Mouse (Mus musculus) limb, embryonic 11.5 days (tissue): Measurements from ENCODE around the gene Caly. TPM values are rescaled to one million over a fixed set of nuclear protein-coding genes. Genes with fewer than 3 reads are reported as not detected.

Experiments
- ATAC-seq: fragments of 200-750 bp; cut with Nextera tagmentation; 2 replicates; pipeline ENCODE4 v1.8.0; 2017; ENCODE audit warnings: low read depth; ENCODE audit not compliant: insufficient number of reproducible peaks, low FRiP score, low TSS enrichment
- DNase-seq: peaks from one replicate; pipeline ENCODE4 v3.0.0-alpha.2; 2015; ENCODE audit warnings: low spot score
- H3K27ac ChIP-seq: fragments of 300-500 bp; sonication (generic); replicated peaks from 2 replicates; pipeline ENCODE4 v1.5.1; 2014; ENCODE audit warnings: low read depth, mild to moderate bottlenecking, low read length
- H3K27me3 ChIP-seq: fragments of 300-500 bp; sonication (generic); 2 replicates; pipeline ENCODE4 v1.6.1; 2014; ENCODE audit warnings: mild to moderate bottlenecking, low read length, mixed read lengths; ENCODE audit not compliant: control insufficient read depth, insufficient read depth
- H3K36me3 ChIP-seq: fragments of 300-500 bp; sonication (generic); 2 replicates; pipeline ENCODE4 v1.6.1; 2014; ENCODE audit warnings: mild to moderate bottlenecking, low read length, moderate library complexity, mixed read lengths; ENCODE audit not compliant: control insufficient read depth, insufficient read depth
- H3K4me1 ChIP-seq: fragments of 300-500 bp; sonication (generic); 2 replicates; pipeline ENCODE4 v1.6.1; 2014; ENCODE audit warnings: low read length, mixed read lengths; ENCODE audit not compliant: control insufficient read depth, insufficient read depth
- H3K4me2 ChIP-seq: fragments of 300-500 bp; sonication (generic); 2 replicates; pipeline ENCODE4 v1.6.1; 2014; ENCODE audit warnings: low read depth, mild to moderate bottlenecking, moderate library complexity; ENCODE audit not compliant: severe bottlenecking
- H3K4me3 ChIP-seq: fragments of 300-500 bp; sonication (generic); 2 replicates; pipeline ENCODE4 v1.5.1; 2014; ENCODE audit warnings: low read depth, low read length
- H3K9ac ChIP-seq: fragments of 300-500 bp; sonication (generic); 2 replicates; pipeline ENCODE4 v1.6.1; 2014; ENCODE audit warnings: mild to moderate bottlenecking, low read length
- H3K9me3 ChIP-seq: fragments of 300-500 bp; sonication (generic); 2 replicates; pipeline ENCODE4 v1.6.1; 2016; ENCODE audit warnings: low read length; ENCODE audit not compliant: control insufficient read depth
- whole genome bisulfite sequencing: fragments of 180-500 bp; shearing (Covaris S2); extraction: QIAGEN DNeasy Blood & Tissue Kit; methylation state at CpG from one replicate; pipeline ENCODE4 v1.1.7; 2014; 5-methylcytosine and 5-hydroxymethylcytosine counted together
- polyA plus RNA-seq: library from polyadenylated mRNA; unstranded; fragments of >200 nt; fragmentation: Nextera tagmentation; extraction: Ambion mirVana; gene quantifications from 2 replicates; pipeline ENCODE4 v1.2.1, GENCODE M21; 2014

Gene Caly
- polyA plus RNA-seq, 1 experiment from 2014 or later = 2.0 TPM

- peaks cover 9% of the 10 kb centered on the region; the same call in 1 of the 2 replicates for H3K4me1 ChIP-seq
- peaks cover 31% of the 10 kb centered on the region for H3K27me3 ChIP-seq
- ATAC-seq (no peak), DNase-seq (peak; percentile 86)
- no peaks in the 10 kb centered on the region for H3K36me3 ChIP-seq
- H3K9ac ChIP-seq = no peak overlapping the region
- no peak overlapping the region for H3K4me3 ChIP-seq
- H3K27ac ChIP-seq = no peak overlapping the region
- 7% methylated on average over 5 of the region's 5 CpGs for WGBS
- H3K4me2 ChIP-seq = no peak overlapping the region
- no peaks in the 10 kb centered on the region for H3K9me3 ChIP-seq
These were observed 3.6 kb downstream of the Caly start for GRCm38 (mm10) chr7:140078711-140079110.

GRCm38 (mm10) chr7:140077698-140078097 lies 4.7 kb downstream of the Caly start:
- DNase-seq = no peak
- peaks cover 28% of the 10 kb centered on the region for H3K27me3 ChIP-seq
- peaks cover 9% of the 10 kb centered on the region; the same call in 1 of the 2 replicates for H3K4me1 ChIP-seq
- no peak overlapping the region for H3K4me2 ChIP-seq
- H3K27ac ChIP-seq = no peak overlapping the region
- no peak for ATAC-seq
- H3K36me3 ChIP-seq = no peaks in the 10 kb centered on the region
- no peak overlapping the region for H3K4me3 ChIP-seq
- WGBS = 81% methylated on average over 6 of the region's 6 CpGs
- no peak overlapping the region for H3K9ac ChIP-seq
- no peaks in the 10 kb centered on the region for H3K9me3 ChIP-seq

- Histone ChIP-seq H3K27ac (no peak overlapping the region), H3K9ac (peak overlapping the region; percentile 49; the same call in 1 of the 2 replicates), H3K36me3 (no peaks in the 10 kb centered on the region), H3K27me3 (no peaks in the 10 kb centered on the region), H3K4me3 (peak overlapping the region; percentile 20), H3K9me3 (no peaks in the 10 kb centered on the region), H3K4me1 (no peaks in the 10 kb centered on the region), H3K4me2 (peak overlapping the region; percentile 50)
- no peak for ATAC-seq
- peak; percentile 40 for DNase-seq
- 32% methylated on average over 39 of the region's 39 CpGs for WGBS
These were observed 12.2 kb downstream of the Caly start for GRCm38 (mm10) chr7:140070042-140070711.

GRCm38 (mm10) chr7:140067397-140067796 lies 15.0 kb downstream of the Caly start:
- 63% methylated on average over 6 of the region's 6 CpGs for WGBS

GRCm38 (mm10) chr7:140063092-140063491 lies 19.3 kb downstream of the Caly start:
- H3K27ac ChIP-seq = no peak overlapping the region
- DNase-seq (peak; percentile 80), ATAC-seq (no peak)
- H3K27me3 ChIP-seq = peaks cover 47% of the 10 kb centered on the region
- no peak overlapping the region for H3K4me2 ChIP-seq
- peaks cover 5% of the 10 kb centered on the region for H3K4me1 ChIP-seq
- no peak overlapping the region for H3K4me3 ChIP-seq
- no peaks in the 10 kb centered on the region for H3K36me3 ChIP-seq
- H3K9me3 ChIP-seq = no peaks in the 10 kb centered on the region
- 22% methylated on average over 7 of the region's 7 CpGs for WGBS
- no peak overlapping the region for H3K9ac ChIP-seq

More at GRCm38 (mm10) chr7:140067397-140067796, 15.0 kb downstream of the Caly start:
- H3K4me2 ChIP-seq = no peak overlapping the region
- no peak overlapping the region for H3K4me3 ChIP-seq
- DNase-seq = no peak
- no peaks in the 10 kb centered on the region for H3K9me3 ChIP-seq
- no peaks in the 10 kb centered on the region for H3K36me3 ChIP-seq
- H3K27me3 ChIP-seq = peaks cover 9% of the 10 kb centered on the region; the same call in 1 of the 2 replicates
- H3K27ac ChIP-seq = no peak overlapping the region
- no peak for ATAC-seq
- H3K9ac ChIP-seq = no peak overlapping the region
- no peaks in the 10 kb centered on the region for H3K4me1 ChIP-seq

- Histone ChIP-seq H3K4me1 (peaks cover 5% of the 10 kb centered on the region), H3K9me3 (no peaks in the 10 kb centered on the region), H3K27me3 (peaks cover 54% of the 10 kb centered on the region), H3K4me2 (no peak overlapping the region), H3K4me3 (no peak overlapping the region), H3K27ac (no peak overlapping the region), H3K9ac (no peak overlapping the region), H3K36me3 (no peaks in the 10 kb centered on the region)
- WGBS = 18% methylated on average over 11 of the region's 11 CpGs
- DNase-seq (peak; percentile 40), ATAC-seq (no peak)
These were observed 20.0 kb downstream of the Caly start for GRCm38 (mm10) chr7:140062307-140062706.

GRCm38 (mm10) chr7:140061832-140062130 lies 20.6 kb downstream of the Caly start:
- Histone ChIP-seq H3K9ac (no peak overlapping the region), H3K27me3 (peaks cover 58% of the 10 kb centered on the region), H3K4me2 (peak overlapping the region; percentile 83), H3K9me3 (no peaks in the 10 kb centered on the region), H3K4me1 (peaks cover 5% of the 10 kb centered on the region), H3K4me3 (peak overlapping the region; percentile 34; the same call in 1 of the 2 replicates), H3K27ac (no peak overlapping the region), H3K36me3 (no peaks in the 10 kb centered on the region)
- DNase-seq (no peak), ATAC-seq (no peak)
- 5% methylated on average over 6 of the region's 6 CpGs for WGBS

- H3K4me3 ChIP-seq = peak overlapping the region; percentile 34
- DNase-seq (peak; percentile 70), ATAC-seq (no peak)
- H3K27me3 ChIP-seq = peaks cover 63% of the 10 kb centered on the region
- H3K36me3 ChIP-seq = no peaks in the 10 kb centered on the region
- 1% methylated on average over 47 of the region's 47 CpGs for WGBS
- H3K4me2 ChIP-seq = peak overlapping the region; percentile 83
- peak overlapping the region; percentile 46 for H3K9ac ChIP-seq
- peaks cover 5% of the 10 kb centered on the region for H3K4me1 ChIP-seq
- no peaks in the 10 kb centered on the region for H3K9me3 ChIP-seq
- H3K27ac ChIP-seq = no peak overlapping the region
These were observed 21.2 kb downstream of the Caly start for GRCm38 (mm10) chr7:140060936-140061831.
